Mouse (Mus musculus) small intestine, adult 10 weeks (tissue): Measurements from ENCODE around the gene Mrgprx2. TPM values are rescaled to one million over a fixed set of nuclear protein-coding genes. Genes with fewer than 3 reads are reported as not detected.

Source experiments
- polyA plus RNA-seq: library from polyadenylated mRNA; stranded (reverse); fragments of 350-450 nt; fragmentation: Illumina TruSeq; extraction: RNeasy Lipid Tissue Mini Kit (QIAGEN cat#74804); gene quantifications from one replicate; pipeline ENCODE4 v1.2.3, GENCODE M21; 2014; ENCODE audit warnings: low replicate concordance

Mrgprx2 gene
- polyA plus RNA-seq: not detected

GRCm38 (mm10) chr7:48499221-48499620 lies at the start of gene Mrgprx2:
TSS of gene Mrgprx2 (minus strand) at chr7:48499321.

GRCm38 (mm10) chr7:48456242-48456641 lies 42.9 kb downstream of the Mrgprx2 start, which contains the start of gene Mrgprb1:
TSS of gene Mrgprb1 (minus strand) at chr7:48456342.

Other genes starting within 250 kb of the Mrgprx2 start
- not detected for gene Mrgprb8, start 110.8 kb downstream of the Mrgprx2 start, polyA plus RNA-seq
- gene Mrgprb1, start 43.0 kb downstream of the Mrgprx2 start, polyA plus RNA-seq: not detected
- gene Mrgprb2, start 58.8 kb upstream of the Mrgprx2 start, polyA plus RNA-seq: not detected
- gene Mrgprb3, start 144.5 kb upstream of the Mrgprx2 start, polyA plus RNA-seq: not detected